Mouse (Mus musculus) testis, adult 2 months (tissue): ENCODE results near the gene Srgap2.

Experiments
- CTCF ChIP-seq: fragments of 200-500 bp; IDR thresholded peaks from 2 replicates; pipeline ENCODE4 v1.5.1; 2012; ENCODE audit warnings: low read depth, mild to moderate bottlenecking, inconsistent platforms, low read length, moderate library complexity; ENCODE audit not compliant: control insufficient read depth, insufficient read depth, insufficient replicate concordance
- POLR2A ChIP-seq: fragments of 200-500 bp; IDR thresholded peaks from 2 replicates; pipeline ENCODE4 v1.6.1; 2012; ENCODE audit warnings: low read depth, mild to moderate bottlenecking, inconsistent platforms, low read length, moderate library complexity; ENCODE audit not compliant: control insufficient read depth

DNA sequence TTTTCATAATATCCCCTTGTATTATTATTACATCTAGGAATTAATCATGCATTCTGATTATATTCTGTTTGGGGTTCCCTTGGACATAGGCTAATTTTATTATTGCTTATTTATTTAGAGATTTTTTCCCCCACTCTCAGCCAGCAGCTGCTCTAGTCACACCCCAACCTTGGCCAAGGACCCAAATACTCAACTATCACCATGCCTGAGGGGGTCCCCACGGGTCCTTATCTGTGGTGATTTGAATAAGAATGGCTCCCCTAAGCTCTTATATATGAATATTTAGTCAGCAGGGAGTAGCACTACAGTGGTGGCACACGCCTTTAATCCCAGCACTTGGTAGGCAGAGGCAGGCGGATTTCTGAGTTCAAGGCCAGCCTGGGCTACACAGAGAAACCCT is 215.9 kb downstream of the Srgap2 start:
- TF ChIP-seq CTCF (no peak), POLR2A (no peak)
